Mouse (Mus musculus): ENCODE results near the gene Myzap.

The Myzap gene

DNA sequence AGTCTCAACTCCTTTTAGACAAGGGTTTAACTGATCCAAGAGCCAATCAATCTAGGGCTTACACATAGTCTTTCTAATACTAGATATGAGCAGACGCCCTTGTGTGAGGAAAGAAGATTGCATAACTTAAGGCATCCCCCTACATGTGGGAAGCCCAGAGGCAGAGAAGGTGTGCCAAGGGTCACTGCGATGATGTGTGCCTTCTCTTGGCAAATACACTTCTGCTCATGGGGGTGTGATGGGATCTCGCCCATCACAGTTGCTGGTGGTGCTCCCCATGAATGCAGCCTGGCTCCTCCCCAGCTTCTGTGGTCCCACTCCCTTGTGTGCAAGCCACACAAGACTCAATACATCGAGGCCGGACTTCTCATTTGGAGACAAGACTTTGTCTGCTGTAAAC is 47.3 kb downstream of the Myzap start:
- no peak for DNase-seq (ENCODE audit: extremely low spot score, low spot score)

DNA sequence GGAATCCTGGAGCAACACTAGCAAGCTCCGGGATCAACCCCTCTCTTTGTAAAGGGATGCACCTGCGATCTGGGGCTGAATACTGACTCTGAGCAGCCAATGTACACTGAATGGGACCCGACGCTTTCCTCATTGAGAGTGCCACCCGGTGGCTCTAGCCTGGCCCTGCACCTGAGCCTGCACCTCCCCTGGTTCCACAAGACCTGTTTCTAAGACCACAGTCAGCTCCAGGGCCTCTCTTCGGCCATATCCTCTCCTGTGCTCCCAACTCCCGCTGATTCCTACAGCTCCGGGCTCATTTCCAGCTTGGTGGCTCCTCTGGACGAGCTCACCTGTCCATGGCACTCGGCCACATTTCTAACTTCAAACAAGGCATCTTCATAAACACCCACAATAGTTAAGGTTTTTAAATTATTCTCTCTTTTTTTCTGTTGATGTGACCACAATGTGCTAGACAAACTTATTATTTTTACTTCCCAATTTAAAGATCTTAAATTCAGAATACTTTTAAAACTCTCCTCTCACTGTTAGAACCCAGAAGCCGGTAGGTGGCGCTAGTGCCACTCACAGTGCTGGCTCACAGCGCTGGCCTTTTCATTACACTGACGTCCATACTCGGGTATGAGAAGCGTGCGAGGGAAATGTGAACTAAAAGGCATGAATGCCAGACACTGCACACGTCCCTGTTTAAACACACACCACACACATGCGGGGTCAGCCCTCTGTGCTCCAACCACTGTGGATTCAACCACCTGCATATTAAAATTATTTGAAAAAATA is 48.5 kb downstream of the Myzap start:
- peak; percentile 80 for DNase-seq (ENCODE audit: extremely low spot score, low spot score)

DNA sequence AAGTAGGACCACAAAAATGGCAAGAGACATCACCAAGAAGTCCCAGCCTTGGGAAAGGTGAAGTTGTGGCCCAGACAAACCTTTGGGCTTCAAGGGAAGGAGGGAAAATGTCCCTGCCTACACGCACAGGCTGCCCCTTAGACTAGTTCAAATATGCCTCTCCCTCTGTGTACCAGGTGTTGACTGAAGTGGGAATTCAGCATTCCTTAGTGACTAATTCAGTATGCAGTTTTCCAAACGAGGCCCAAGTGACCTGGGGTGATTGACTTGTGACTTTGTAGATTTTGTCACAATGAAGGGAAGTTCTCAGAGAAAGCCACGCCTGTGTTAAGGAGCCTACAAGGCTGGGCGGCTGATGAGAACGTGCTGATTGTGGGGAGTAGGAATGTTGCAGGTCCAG is 49.9 kb downstream of the Myzap start:
- DNase-seq (ENCODE audit: extremely low spot score, low spot score) = no peak

- DNase-seq (ENCODE audit: extremely low spot score, low spot score) = no peak
These were observed 51.4 kb downstream of the Myzap start for GRCm38 (mm10) chr9:71540739-71541138.

DNA sequence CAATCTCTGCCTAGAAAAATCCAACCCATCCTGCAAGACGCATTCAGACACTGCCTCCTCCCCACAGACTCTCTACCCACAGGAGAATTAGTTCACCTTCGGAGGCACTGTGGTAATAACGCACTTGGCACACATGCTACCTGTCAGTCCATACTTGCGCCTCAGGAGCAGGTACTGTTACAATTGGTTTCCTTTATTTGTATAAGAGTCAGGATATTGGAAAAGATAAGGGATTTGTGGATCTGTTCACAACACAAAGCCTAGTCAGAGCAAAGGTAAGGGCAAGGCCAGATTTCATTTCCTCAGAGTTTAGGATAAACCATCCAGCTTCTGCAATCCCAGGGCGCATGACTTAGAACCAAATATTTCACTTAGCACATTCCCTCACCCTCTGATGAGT is 56.4 kb downstream of the Myzap start:
- DNase-seq (ENCODE audit: extremely low spot score, low spot score) = no peak

GRCm38 (mm10) chr9:71535036-71535435 is 57.1 kb downstream of the Myzap start:
- DNase-seq (ENCODE audit: extremely low spot score, low spot score) = no peak

- DNase-seq (ENCODE audit: extremely low spot score, low spot score) = no peak
These were observed 62.2 kb downstream of the Myzap start for GRCm38 (mm10) chr9:71529960-71530359.

GRCm38 (mm10) chr9:71527438-71527837 is 64.7 kb downstream of the Myzap start:
- DNase-seq (ENCODE audit: extremely low spot score, low spot score) = peak; percentile 33

DNA sequence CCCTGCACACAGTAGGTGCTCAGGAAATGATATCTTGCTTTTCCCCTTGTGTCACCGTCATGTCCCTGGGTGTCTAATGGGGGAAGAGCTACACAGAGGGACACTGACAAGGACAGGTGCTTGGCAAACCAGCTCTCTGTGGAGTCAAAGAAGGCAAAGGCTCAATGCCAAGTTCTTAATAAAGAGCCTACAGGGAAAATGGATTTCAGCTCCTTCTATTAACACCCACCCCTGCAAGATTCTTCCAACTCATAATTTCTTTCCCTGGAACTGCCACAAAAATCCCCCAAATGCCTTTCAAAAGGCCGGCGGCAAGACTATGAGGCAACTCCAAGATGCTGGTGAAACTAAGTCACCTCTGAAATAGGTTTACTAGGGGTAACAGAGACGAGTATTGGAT is 68.3 kb downstream of the Myzap start:
- DNase-seq (ENCODE audit: extremely low spot score, low spot score) = no peak

- no peak for DNase-seq (ENCODE audit: extremely low spot score, low spot score)
These were observed 72.3 kb downstream of the Myzap start for GRCm38 (mm10) chr9:71519836-71520235.

DNA sequence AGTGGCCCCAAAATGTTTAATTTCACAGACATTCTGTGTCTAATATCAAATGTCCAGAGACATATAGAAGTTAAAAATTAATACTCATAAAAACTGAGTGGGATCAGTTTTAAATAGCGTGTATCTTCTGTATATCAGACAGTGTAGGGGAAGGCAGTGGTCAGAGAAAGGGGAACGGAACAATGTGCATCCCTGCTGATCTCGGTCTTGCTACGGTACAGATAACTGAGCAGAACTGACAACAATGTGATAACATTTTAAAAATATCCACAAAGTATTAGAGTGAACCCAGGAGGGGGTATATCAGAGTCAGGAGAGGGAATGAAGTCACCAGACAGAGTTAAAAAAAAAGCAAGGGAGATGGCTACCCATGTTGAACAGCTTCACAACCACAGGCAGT is 74.7 kb downstream of the Myzap start:
- no peak for DNase-seq (ENCODE audit: extremely low spot score, low spot score)

- no peak for DNase-seq (ENCODE audit: extremely low spot score, low spot score)
These were observed 76.3 kb downstream of the Myzap start for GRCm38 (mm10) chr9:71515862-71516261.

DNA sequence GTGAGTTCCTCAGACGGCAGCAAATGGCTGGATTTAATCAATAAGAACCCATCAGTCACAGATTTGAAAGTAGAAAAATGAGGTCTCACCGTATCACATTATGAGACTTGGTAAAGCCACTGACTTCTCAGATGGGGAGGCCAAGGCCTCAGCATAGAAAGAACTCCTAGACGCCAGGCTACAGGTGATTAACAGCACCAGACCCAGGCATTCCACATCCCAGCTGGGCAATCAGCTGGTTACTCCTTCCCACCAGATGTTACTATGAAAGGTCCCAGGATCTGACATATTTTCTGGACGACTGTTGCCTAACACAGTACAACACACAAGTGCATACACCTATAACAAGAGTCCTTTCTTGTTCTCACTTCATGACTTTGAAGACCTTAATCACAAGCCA is 78.6 kb downstream of the Myzap start:
- DNase-seq (ENCODE audit: extremely low spot score, low spot score) = no peak

- DNase-seq (ENCODE audit: extremely low spot score, low spot score) = no peak
These were observed 79.3 kb downstream of the Myzap start for GRCm38 (mm10) chr9:71512899-71513298.

DNA sequence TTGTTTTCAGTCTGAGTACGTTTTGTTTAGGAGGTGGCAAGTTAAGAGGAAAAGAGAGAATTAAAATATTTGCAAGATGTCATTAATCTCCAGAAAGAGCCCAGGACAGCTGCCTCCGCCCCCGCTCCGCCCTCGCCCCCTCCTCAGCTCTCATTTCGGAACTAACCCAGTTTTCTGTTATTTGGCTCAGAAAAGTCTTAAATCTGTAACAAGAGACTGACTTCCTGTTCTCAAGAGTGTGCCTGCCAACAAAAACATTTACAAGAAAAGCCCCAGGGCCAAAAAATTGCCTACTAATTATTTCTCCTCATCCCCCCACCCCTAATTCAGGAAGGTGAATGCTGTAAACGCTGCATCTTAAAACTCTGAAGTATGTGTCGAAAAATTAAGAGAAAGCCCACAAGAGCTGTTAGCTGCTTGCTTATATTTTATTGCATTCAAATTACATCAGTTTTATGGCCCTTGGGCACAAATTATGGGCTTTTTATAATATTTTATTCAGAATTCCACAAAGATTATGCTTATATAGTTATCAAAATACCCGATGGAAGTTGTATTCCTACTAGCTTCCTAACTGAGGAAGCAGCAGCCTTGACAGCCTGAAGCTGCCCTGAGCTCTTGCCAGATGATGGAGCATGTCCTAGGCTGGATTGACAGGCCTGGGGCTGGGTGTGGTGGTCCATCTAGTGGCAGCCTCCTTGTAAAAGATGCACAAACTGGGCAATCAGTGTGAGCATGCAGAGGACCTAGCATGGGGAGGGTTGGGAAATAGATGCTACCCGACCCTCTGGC is 93.6 kb downstream of the Myzap start:
- DNase-seq (ENCODE audit: extremely low spot score, low spot score) = no peak

- no peak for DNase-seq (ENCODE audit: extremely low spot score, low spot score)
These were observed 95.5 kb downstream of the Myzap start for GRCm38 (mm10) chr9:71496637-71497036.

- no peak for DNase-seq (ENCODE audit: extremely low spot score, low spot score)
These were observed 98.4 kb downstream of the Myzap start for GRCm38 (mm10) chr9:71493771-71494170.

DNA sequence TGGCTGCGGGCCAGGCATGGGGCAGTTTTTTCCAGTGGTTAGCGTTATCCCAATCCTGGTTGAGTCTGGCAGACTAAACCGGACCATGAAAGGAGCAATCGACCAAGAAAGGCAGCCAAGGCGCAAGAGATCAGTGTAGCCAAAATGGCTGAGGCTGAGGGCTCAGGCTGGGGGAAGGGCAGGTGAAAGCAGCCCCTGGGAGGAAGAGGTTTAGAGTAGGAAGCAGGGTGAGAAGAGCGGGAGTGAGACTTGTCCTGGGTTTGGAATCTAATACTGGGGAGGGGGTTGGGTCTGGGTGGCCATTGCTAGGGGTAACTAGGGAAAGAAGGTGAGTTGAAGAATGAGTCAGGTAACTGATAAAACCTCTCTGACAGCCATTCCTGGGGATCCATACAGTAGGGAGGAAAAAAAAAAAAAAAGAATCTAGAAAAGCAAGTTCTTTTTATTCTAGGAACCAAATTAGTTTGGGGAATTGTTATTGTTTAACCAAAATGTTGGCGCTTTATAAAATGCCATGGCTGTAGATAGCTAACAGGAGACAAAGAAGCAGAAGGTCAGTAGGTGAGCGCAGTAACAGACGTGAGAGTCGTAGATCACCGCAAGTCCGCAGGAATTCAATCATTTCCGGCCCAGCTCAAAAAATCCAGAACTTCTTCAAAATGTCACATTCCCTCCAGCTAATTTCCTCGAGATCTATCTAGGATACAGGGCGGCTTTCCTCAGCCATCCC is 99.7 kb downstream of the Myzap start:
- DNase-seq (ENCODE audit: extremely low spot score, low spot score) = no peak

- no peak for DNase-seq (ENCODE audit: extremely low spot score, low spot score)
These were observed 102.1 kb downstream of the Myzap start for GRCm38 (mm10) chr9:71490076-71490475.

- DNase-seq (ENCODE audit: extremely low spot score, low spot score) = no peak
These were observed 106.0 kb downstream of the Myzap start for GRCm38 (mm10) chr9:71486127-71486526.

GRCm38 (mm10) chr9:71485475-71486094 is 106.6 kb downstream of the Myzap start, which contains the start of gene Polr2m:
Gene Polr2m (minus strand): TSS chr9:71485935.
- DNase-seq (ENCODE audit: extremely low spot score, low spot score) = peak; percentile 95
